Mouse (Mus musculus) bone marrow macrophage, adult 2 months (primary cell): ENCODE data around the gene Ccdc97.

Source experiments
- CTCF ChIP-seq: IDR thresholded peaks from 2 replicates; pipeline ENCODE4 v1.5.1; 2012; ENCODE audit warnings: low read depth, mild to moderate bottlenecking, low read length, moderate library complexity
- POLR2A ChIP-seq: IDR thresholded peaks from 2 replicates; pipeline ENCODE4 v1.6.1; 2012; ENCODE audit warnings: mild to moderate bottlenecking, low read depth, low read length, borderline replicate concordance

- TF ChIP-seq POLR2A: no peak
- no peak for TF ChIP-seq CTCF
Observed at GRCm38 (mm10) chr7:25681341-25682231, 37.3 kb downstream of the Ccdc97 start.
